Mouse (Mus musculus) kidney, embryonic 15.5 days (tissue): Measurements from ENCODE around the gene Aste1. TPM values are rescaled to one million over a fixed set of nuclear protein-coding genes. Genes with fewer than 3 reads are reported as not detected.

Experiments used
- ATAC-seq: fragments of 200-750 bp; cut with Nextera tagmentation; replicated peaks from 2 replicates; pipeline ENCODE4 v1.8.0; 2017; ENCODE audit warnings: moderate TSS enrichment; ENCODE audit not compliant: low FRiP score
- H3K27ac ChIP-seq: fragments of 300-500 bp; sonication (generic); 2 replicates; pipeline ENCODE4 v1.5.1; 2015; ENCODE audit warnings: mild to moderate bottlenecking, inconsistent platforms
- H3K27me3 ChIP-seq: fragments of 300-500 bp; sonication (generic); 2 replicates; pipeline ENCODE4 v1.6.1; 2015; ENCODE audit warnings: inconsistent platforms
- H3K36me3 ChIP-seq: fragments of 300-500 bp; sonication (generic); 2 replicates; pipeline ENCODE4 v1.6.1; 2015; ENCODE audit warnings: inconsistent platforms
- H3K4me1 ChIP-seq: fragments of 300-500 bp; sonication (generic); 2 replicates; pipeline ENCODE4 v1.6.1; 2015; ENCODE audit warnings: inconsistent platforms
- H3K4me2 ChIP-seq: fragments of 300-500 bp; sonication (generic); 2 replicates; pipeline ENCODE4 v1.6.1; 2015; ENCODE audit warnings: moderate library complexity, mild to moderate bottlenecking, inconsistent platforms
- H3K4me3 ChIP-seq: fragments of 300-500 bp; sonication (generic); replicated peaks from 2 replicates; pipeline ENCODE4 v1.5.1; 2015; ENCODE audit warnings: mild to moderate bottlenecking, inconsistent platforms
- H3K9ac ChIP-seq: fragments of 300-500 bp; sonication (generic); 2 replicates; pipeline ENCODE4 v1.6.1; 2015; ENCODE audit warnings: mild to moderate bottlenecking, inconsistent platforms
- H3K9me3 ChIP-seq: fragments of 300-500 bp; sonication (generic); replicated peaks from 2 replicates; pipeline ENCODE4 v1.6.1; 2016; ENCODE audit warnings: inconsistent platforms
- WGBS: fragments of 180-500 bp; shearing (Covaris S2); methylation state at CpG from one replicate; pipeline ENCODE4 v1.1.7; 2015; ENCODE audit warnings: mixed read lengths; 5-methylcytosine and 5-hydroxymethylcytosine counted together
- polyA plus RNA-seq: library from polyadenylated mRNA; unstranded; fragments of >200 nt; fragmentation: Nextera tagmentation; extraction: Ambion mirVana; gene quantifications from 2 replicates; pipeline ENCODE4 v1.2.1, GENCODE M21; 2015

Aste1 gene
- polyA plus RNA-seq, result 15.5 and 15.9 TPM in 2 replicates

DNA sequence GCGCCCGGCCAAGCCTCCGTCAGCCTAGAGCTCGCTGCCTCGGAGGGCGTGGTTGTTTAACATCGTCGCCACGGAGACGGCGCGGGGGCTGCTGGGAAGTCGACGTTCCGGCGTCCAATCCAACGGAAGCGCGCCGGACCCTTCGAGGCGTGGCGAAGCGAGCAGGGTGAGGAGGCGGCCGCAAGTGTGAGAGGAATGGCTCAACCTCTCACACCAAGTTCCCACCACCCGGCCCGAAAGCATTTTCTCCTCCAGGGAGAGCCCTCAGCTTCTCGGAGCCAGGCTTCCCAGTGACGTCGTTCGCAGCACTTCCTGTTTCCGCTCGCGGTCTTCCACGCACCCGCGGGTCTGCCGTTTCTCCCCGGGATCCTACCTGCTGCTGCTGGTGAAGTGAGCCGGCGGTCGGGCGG, at the start of gene Aste1, which contains the start of gene Nek11:
Gene Aste1, plus strand, starts transcription at position 175 of the 410 bp plus-strand sequence.
Gene Nek11, minus strand, starts transcription at position 307 of the 410 bp plus-strand sequence.
- Histone ChIP-seq H3K9me3 (no peaks in the 10 kb centered on the region), H3K27ac (peak within 1 kb of the TSS; percentile 96), H3K4me1 (peaks cover 13% of the 10 kb centered on the region), H3K27me3 (no peaks in the 10 kb centered on the region), H3K9ac (peak within 1 kb of the TSS; percentile 60), H3K4me2 (peak within 1 kb of the TSS; percentile 62), H3K4me3 (peak within 1 kb of the TSS; percentile 61), H3K36me3 (peaks cover 19% of the 10 kb centered on the region)
- under 1% methylated on average over 44 of the region's 44 CpGs for WGBS
- peak; percentile 99 for ATAC-seq

DNA sequence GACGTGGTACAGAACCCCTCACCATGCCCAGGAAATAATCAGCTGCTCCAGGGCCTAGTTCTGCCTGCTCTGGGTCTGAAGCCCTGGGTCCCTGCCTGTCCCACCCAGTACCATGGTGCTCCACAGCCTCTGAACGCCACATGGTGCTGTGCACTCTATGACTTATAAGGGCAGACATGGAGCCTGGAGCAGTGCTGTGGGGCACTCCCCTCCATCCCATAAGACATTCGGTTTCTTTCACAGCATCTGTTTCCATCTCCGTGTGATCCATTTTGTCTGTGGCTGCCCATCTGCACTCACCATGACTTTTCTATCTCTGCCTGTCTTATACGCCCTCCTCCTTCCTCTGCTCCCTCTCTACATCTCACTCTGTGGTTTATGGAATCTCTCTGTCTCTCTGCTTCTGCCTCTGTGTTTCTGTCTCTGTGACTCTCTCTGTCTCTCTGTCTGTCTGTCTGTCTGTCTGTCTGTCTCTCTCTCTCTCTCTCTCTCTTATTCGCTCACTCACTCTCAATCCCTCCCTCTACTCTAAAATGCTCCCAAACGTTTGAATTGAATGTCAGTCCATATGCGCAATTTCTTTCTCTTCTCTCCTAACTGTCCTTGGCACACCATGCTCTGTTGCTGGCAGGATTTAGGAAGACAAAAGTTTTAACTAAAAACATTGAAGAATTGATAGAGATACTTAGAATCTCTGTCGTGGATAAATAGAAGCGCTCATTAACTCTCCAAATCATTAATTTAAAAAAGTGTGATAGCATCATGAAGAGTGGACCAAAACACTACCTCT, 46.8 kb upstream of the Aste1 start:
- Histone ChIP-seq H3K4me2 (no peak overlapping the region), H3K9me3 (no peaks in the 10 kb centered on the region), H3K9ac (no peak overlapping the region), H3K27ac (no peak overlapping the region), H3K4me1 (no peaks in the 10 kb centered on the region), H3K36me3 (no peaks in the 10 kb centered on the region), H3K4me3 (no peak overlapping the region), H3K27me3 (no peaks in the 10 kb centered on the region)
- ATAC-seq, result no peak
- WGBS, result 76% methylated on average over 10 of the region's 10 CpGs

DNA sequence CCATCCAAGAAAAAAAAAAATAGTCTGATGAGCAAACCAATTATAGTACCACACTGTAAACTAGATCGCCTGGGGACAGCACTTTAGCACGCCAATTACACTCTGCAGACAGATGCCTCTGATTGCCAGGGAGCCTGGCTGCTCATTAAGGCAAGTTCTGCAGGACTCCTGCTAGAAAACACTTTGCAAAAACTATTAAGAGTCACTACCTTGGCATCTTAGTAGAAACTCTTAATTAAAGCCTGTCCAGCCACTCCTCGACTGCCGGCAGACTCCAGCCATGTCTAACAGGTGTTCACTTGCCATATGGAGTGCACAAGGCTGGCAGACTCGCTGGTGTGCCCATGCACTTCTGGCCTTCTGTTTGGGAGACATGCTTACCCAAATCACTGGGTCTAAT, 46.2 kb upstream of the Aste1 start:
- Histone ChIP-seq H3K27ac (no peak overlapping the region), H3K27me3 (no peaks in the 10 kb centered on the region), H3K4me1 (no peaks in the 10 kb centered on the region), H3K4me2 (no peak overlapping the region), H3K4me3 (no peak overlapping the region), H3K36me3 (no peaks in the 10 kb centered on the region), H3K9ac (no peak overlapping the region), H3K9me3 (no peaks in the 10 kb centered on the region)
- no peak for ATAC-seq
- 69% methylated on average over 5 of the region's 5 CpGs for WGBS

DNA sequence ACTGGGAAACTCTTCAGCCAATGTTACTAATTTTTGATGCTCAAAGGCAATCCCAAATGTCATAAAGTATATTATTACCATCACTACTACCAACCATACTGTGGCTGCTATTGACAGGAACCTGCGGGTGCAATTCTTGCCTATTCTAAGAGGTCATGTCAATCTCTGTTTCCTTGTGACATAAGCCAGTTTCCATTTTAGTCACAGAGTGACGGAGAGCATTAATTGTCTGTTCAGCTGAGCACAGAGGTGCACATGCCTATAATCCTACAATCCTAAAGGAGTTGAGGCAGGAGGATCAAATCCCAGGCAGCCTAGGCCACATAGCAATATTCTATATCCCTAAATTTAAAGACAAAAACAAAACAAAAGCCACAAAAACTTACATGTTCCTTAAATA, 33.0 kb upstream of the Aste1 start:
- H3K9ac ChIP-seq, result no peak overlapping the region
- no peaks in the 10 kb centered on the region for H3K27me3 ChIP-seq
- H3K27ac ChIP-seq, result no peak overlapping the region
- 76% methylated on average over 2 of the region's 2 CpGs for WGBS
- ATAC-seq, result no peak
- no peaks in the 10 kb centered on the region for H3K4me1 ChIP-seq
- no peaks in the 10 kb centered on the region for H3K9me3 ChIP-seq
- H3K4me2 ChIP-seq, result no peak overlapping the region
- no peaks in the 10 kb centered on the region for H3K36me3 ChIP-seq
- H3K4me3 ChIP-seq, result no peak overlapping the region

DNA sequence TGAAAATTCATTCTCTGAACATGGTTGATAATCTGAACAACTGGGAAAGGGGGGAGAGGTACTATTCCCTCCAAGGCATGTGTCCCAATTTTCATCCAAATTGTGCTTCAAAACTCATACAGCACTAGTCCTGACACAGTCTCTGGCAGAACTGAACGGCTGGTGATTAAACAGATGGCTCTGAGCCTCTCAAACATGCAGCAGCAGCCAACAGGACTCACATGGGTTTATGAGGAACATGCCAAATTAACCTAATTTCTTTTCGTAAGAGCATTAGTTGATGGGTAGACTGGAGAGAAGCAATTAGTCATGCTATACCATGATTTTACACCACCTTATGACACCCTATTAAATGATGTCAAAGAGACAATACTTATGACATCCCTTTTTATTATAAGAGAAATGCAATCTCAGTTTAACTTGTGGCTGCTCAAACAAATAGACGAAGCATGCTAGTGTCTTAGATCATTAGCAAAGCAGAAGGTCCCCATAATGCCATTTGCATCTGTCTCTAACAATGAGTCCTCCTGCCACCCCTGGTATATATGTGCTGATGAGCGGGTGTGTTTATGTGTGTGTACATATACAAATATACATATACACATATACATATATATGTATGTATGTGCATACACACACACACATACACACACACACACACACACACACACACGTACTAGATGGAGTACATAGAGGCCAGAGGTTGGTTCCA, 31.5 kb upstream of the Aste1 start:
- ATAC-seq, result no peak
- no peak overlapping the region for H3K4me2 ChIP-seq
- 86% methylated on average over 5 of the region's 5 CpGs for WGBS
- H3K9me3 ChIP-seq, result no peaks in the 10 kb centered on the region
- no peak overlapping the region for H3K27ac ChIP-seq
- no peaks in the 10 kb centered on the region for H3K27me3 ChIP-seq
- H3K4me1 ChIP-seq, result no peaks in the 10 kb centered on the region
- no peak overlapping the region for H3K9ac ChIP-seq
- H3K36me3 ChIP-seq, result no peaks in the 10 kb centered on the region
- H3K4me3 ChIP-seq, result no peak overlapping the region

DNA sequence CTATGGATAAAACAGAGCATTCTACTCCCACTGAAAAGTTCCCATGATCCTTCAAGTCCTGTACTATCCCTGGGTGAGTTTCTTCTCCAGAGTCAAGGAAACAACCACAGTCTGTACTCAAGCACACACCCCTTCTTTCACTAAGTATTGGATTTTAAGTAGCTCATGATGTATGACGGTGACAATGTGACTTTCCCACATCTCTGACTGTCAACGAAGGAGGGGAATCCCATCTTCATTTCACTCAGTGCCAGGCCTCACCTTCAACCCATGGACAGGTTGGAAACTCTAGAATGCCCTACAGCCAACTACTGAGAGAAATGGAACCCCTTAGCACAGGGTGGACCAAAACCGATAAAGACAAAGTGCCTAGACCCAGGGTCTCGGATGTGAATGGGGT, 29.0 kb upstream of the Aste1 start:
- Histone ChIP-seq H3K4me3 (no peak overlapping the region), H3K27me3 (no peaks in the 10 kb centered on the region), H3K36me3 (no peaks in the 10 kb centered on the region), H3K4me2 (no peak overlapping the region), H3K9me3 (no peaks in the 10 kb centered on the region), H3K27ac (no peak overlapping the region), H3K9ac (no peak overlapping the region), H3K4me1 (no peaks in the 10 kb centered on the region)
- WGBS, result 93% methylated on average over 4 of the region's 4 CpGs
- ATAC-seq, result no peak

DNA sequence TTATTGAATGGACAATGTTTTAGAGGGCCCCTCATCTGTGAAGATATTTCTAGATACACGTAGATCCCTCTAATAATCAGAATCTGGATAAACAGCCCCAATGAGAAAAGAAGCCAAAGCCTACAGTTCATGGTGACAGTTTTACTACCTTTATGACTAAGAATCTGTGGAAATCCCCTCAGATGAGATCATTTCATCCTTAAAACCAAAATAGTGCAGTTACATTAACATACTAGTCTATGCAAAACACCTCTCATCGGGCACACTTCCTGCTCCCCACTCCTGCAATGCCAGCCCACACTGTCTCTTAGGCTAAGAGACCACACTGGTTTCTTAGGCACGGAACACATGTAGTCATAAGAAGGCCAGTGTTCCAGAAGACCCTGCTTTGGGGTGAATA, 26.6 kb upstream of the Aste1 start:
- H3K9ac ChIP-seq, result no peak overlapping the region
- H3K27me3 ChIP-seq, result no peaks in the 10 kb centered on the region
- 82% methylated on average over 3 of the region's 3 CpGs for WGBS
- H3K4me3 ChIP-seq, result no peak overlapping the region
- H3K9me3 ChIP-seq, result no peaks in the 10 kb centered on the region
- no peaks in the 10 kb centered on the region for H3K36me3 ChIP-seq
- H3K4me2 ChIP-seq, result no peak overlapping the region
- H3K4me1 ChIP-seq, result no peaks in the 10 kb centered on the region
- H3K27ac ChIP-seq, result no peak overlapping the region
- no peak for ATAC-seq

DNA sequence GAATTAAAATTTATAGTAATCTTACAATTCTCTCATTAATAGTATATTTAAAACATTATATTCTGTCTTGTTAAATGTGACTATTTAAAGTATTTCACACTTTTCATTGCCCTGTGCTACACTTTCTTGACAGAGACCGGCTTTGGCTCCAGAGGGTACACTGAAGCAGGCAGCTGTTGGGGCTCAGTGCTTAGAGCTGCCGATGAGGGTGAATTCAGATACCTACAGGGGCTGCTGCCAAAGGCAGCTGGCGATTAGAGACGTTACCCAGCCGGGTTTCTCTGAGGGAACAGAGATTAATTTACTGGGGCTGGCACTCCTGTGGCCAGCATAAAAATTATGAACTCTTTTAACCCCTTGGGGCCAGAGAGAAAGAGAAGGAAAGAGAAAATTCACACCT, 20.8 kb upstream of the Aste1 start:
- no peak for ATAC-seq
- 55% methylated on average over 5 of the region's 5 CpGs for WGBS
- H3K4me3 ChIP-seq, result no peak overlapping the region
- no peak overlapping the region for H3K27ac ChIP-seq
- no peaks in the 10 kb centered on the region for H3K9me3 ChIP-seq
- H3K36me3 ChIP-seq, result no peaks in the 10 kb centered on the region
- H3K4me2 ChIP-seq, result no peak overlapping the region
- H3K4me1 ChIP-seq, result no peaks in the 10 kb centered on the region
- no peaks in the 10 kb centered on the region for H3K27me3 ChIP-seq
- H3K9ac ChIP-seq, result no peak overlapping the region

DNA sequence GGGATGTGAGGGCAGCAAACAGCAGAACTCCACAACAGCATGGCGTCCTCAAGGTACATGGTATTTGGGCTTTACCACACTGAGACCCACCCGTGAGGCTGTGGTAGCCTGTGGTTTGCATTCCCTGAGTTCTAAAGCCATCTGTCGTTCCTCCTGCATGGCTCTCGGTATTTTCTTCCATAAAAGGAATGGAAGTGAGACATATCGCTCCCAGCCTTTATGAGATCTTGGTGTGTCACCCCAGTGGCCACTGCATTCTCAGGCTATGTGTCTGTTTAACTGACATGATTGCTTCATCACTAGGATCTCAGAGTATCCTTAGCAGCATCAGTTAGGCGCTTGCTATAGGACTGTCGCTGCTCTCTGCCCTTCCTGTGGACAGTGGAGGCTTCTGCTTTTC, 18.8 kb upstream of the Aste1 start:
- no peak overlapping the region for H3K9ac ChIP-seq
- ATAC-seq, result no peak
- no peak overlapping the region for H3K27ac ChIP-seq
- no peaks in the 10 kb centered on the region for H3K36me3 ChIP-seq
- no peak overlapping the region for H3K4me3 ChIP-seq
- H3K27me3 ChIP-seq, result no peaks in the 10 kb centered on the region
- no peak overlapping the region for H3K4me2 ChIP-seq
- no peaks in the 10 kb centered on the region for H3K4me1 ChIP-seq
- 80% methylated on average over 7 of the region's 7 CpGs for WGBS
- H3K9me3 ChIP-seq, result no peaks in the 10 kb centered on the region

DNA sequence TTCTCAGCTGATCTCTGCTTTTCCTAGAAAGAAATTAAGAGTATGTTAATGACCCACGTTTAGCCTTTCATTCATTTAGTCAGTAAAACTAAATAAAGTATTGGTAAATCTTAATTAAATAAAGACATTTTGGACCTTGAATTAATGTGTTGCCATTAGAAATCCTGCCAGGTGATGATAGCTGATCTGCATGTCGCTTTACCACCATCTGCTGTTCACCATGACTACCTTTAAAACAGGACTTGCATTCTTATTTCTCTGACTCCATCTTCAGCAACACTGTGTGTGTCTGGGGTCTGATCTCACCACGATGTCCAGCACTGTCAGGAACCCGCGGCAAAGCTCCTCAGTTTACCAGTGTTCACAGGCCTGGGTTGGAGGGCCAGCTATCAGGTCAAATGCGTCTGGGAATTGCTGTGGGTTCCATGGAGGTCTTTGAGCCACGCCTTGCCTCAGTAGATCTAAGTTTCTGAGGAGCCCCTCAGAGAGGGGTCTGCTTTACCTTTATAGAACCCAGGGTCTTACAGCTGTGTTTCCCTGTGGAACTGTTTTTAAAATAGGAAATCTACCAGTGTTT, 18.1 kb upstream of the Aste1 start:
- no peak for ATAC-seq
- H3K9ac ChIP-seq, result no peak overlapping the region
- H3K27me3 ChIP-seq, result no peaks in the 10 kb centered on the region
- whole genome bisulfite sequencing, result 79% methylated on average over 7 of the region's 7 CpGs
- no peak overlapping the region for H3K4me2 ChIP-seq
- no peaks in the 10 kb centered on the region for H3K4me1 ChIP-seq
- no peak overlapping the region for H3K4me3 ChIP-seq
- H3K27ac ChIP-seq, result no peak overlapping the region
- no peaks in the 10 kb centered on the region for H3K36me3 ChIP-seq
- H3K9me3 ChIP-seq, result no peaks in the 10 kb centered on the region

DNA sequence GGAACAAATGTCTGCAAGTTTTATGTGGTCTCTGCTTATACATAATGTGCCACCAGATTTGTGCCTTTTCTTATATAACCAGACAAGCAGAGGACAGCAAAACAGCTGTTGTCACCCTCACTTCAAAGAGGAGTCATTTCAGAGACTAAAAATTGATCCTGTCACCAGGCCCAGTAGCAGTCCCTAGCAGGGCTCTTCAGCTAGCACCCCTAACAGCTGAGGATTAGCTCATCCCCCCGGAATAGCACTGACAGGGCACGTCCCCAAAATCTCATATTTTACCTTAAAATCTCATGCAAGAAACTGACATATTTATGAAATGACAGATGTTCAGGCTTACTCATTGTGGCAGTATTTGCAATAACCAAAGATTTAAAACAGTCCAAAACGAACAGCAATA, 17.6 kb upstream of the Aste1 start:
- H3K36me3 ChIP-seq, result no peaks in the 10 kb centered on the region
- no peak overlapping the region for H3K4me2 ChIP-seq
- H3K9ac ChIP-seq, result no peak overlapping the region
- WGBS, result 78% methylated on average over 3 of the region's 3 CpGs
- H3K9me3 ChIP-seq, result no peaks in the 10 kb centered on the region
- no peak overlapping the region for H3K27ac ChIP-seq
- H3K4me1 ChIP-seq, result no peaks in the 10 kb centered on the region
- ATAC-seq, result no peak
- H3K27me3 ChIP-seq, result no peaks in the 10 kb centered on the region
- no peak overlapping the region for H3K4me3 ChIP-seq

DNA sequence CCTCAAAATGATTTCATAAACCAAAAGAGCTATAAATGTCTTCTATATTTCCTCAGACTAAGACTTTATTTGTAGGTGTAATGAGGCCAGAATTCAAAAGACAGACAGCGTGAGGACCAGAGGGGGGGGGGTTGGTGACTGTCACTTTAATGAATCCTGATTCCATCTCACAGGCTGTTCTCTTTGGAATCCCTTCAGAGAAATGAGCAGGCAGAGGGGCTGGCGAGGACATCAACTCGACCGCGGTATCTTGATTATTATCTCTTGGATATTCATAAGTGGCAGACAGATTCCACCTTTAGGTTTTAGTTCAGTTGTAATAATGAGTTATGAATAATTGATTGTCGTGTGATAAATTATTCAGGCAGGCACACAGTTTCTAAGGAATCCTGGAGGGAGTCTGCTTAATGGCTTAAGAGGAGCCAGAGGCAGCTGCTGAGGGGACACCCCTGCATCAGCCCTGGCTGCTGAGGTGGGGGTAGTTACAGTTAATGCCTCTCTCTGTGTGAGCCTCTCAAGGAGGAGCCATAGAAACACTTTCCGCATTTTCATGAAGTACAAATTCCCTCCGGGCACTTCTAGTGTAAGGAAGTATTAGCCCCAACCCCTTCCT, 15.6 kb upstream of the Aste1 start:
- Histone ChIP-seq H3K4me3 (no peak overlapping the region), H3K36me3 (no peaks in the 10 kb centered on the region), H3K9me3 (no peaks in the 10 kb centered on the region), H3K9ac (no peak overlapping the region), H3K4me1 (no peaks in the 10 kb centered on the region), H3K4me2 (no peak overlapping the region), H3K27ac (no peak overlapping the region), H3K27me3 (no peaks in the 10 kb centered on the region)
- ATAC-seq, result no peak
- 78% methylated on average over 8 of the region's 8 CpGs for WGBS
